Mouse (Mus musculus) limb, embryonic 11.5 days (tissue): ENCODE results near the gene Map2k2. TPM values are rescaled to one million over a fixed set of nuclear protein-coding genes. Genes with fewer than 3 reads are reported as not detected.

Source experiments
- ATAC-seq: fragments of 200-750 bp; cut with Nextera tagmentation; 2 replicates; pipeline ENCODE4 v1.8.0; 2017; ENCODE audit warnings: low read depth; ENCODE audit not compliant: insufficient number of reproducible peaks, low FRiP score, low TSS enrichment
- DNase-seq: peaks from one replicate; pipeline ENCODE4 v3.0.0-alpha.2; 2015; ENCODE audit warnings: low spot score
- H3K27ac ChIP-seq: fragments of 300-500 bp; sonication (generic); replicated peaks from 2 replicates; pipeline ENCODE4 v1.5.1; 2014; ENCODE audit warnings: low read depth, mild to moderate bottlenecking, low read length
- H3K27me3 ChIP-seq: fragments of 300-500 bp; sonication (generic); 2 replicates; pipeline ENCODE4 v1.6.1; 2014; ENCODE audit warnings: mild to moderate bottlenecking, low read length, mixed read lengths; ENCODE audit not compliant: control insufficient read depth, insufficient read depth
- H3K36me3 ChIP-seq: fragments of 300-500 bp; sonication (generic); 2 replicates; pipeline ENCODE4 v1.6.1; 2014; ENCODE audit warnings: mild to moderate bottlenecking, low read length, moderate library complexity, mixed read lengths; ENCODE audit not compliant: control insufficient read depth, insufficient read depth
- H3K4me1 ChIP-seq: fragments of 300-500 bp; sonication (generic); 2 replicates; pipeline ENCODE4 v1.6.1; 2014; ENCODE audit warnings: low read length, mixed read lengths; ENCODE audit not compliant: control insufficient read depth, insufficient read depth
- H3K4me2 ChIP-seq: fragments of 300-500 bp; sonication (generic); 2 replicates; pipeline ENCODE4 v1.6.1; 2014; ENCODE audit warnings: low read depth, mild to moderate bottlenecking, moderate library complexity; ENCODE audit not compliant: severe bottlenecking
- H3K4me3 ChIP-seq: fragments of 300-500 bp; sonication (generic); 2 replicates; pipeline ENCODE4 v1.5.1; 2014; ENCODE audit warnings: low read depth, low read length
- H3K9ac ChIP-seq: fragments of 300-500 bp; sonication (generic); 2 replicates; pipeline ENCODE4 v1.6.1; 2014; ENCODE audit warnings: mild to moderate bottlenecking, low read length
- H3K9me3 ChIP-seq: fragments of 300-500 bp; sonication (generic); 2 replicates; pipeline ENCODE4 v1.6.1; 2016; ENCODE audit warnings: low read length; ENCODE audit not compliant: control insufficient read depth
- WGBS: fragments of 180-500 bp; shearing (Covaris S2); extraction: QIAGEN DNeasy Blood & Tissue Kit; methylation state at CpG from one replicate; pipeline ENCODE4 v1.1.7; 2014; 5-methylcytosine and 5-hydroxymethylcytosine counted together
- polyA plus RNA-seq: library from polyadenylated mRNA; unstranded; fragments of >200 nt; fragmentation: Nextera tagmentation; extraction: Ambion mirVana; gene quantifications from 2 replicates; pipeline ENCODE4 v1.2.1, GENCODE M21; 2014

Map2k2 gene
- polyA plus RNA-seq, 1 experiment from 2014 or later = 230 TPM

DNA sequence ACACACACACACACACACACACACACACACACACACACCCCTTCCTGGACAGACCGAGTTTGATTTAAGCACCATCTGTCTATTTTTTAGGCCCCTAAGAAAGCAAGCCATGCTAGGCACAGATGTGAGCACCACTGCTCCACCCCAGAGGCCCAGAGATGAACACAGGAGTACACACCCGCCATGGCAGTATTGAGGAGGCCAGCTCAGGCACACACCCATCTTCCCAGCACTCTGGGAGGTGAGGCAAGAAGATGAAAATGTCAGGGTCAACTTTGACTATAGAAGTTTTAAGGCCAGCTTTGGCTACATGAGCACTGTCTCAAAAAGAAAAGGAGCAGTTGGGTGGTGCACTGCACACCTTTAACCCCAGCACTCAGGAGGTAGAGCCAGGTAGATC is 17.2 kb downstream of the Map2k2 start:
- H3K27me3 ChIP-seq = no peaks in the 10 kb centered on the region
- 75% methylated on average over 2 of the region's 2 CpGs for WGBS
- H3K4me1 ChIP-seq = no peaks in the 10 kb centered on the region
- no peak overlapping the region for H3K9ac ChIP-seq
- H3K36me3 ChIP-seq = peaks cover 29% of the 10 kb centered on the region; the same call in 1 of the 2 replicates
- no peak for ATAC-seq
- no peaks in the 10 kb centered on the region for H3K9me3 ChIP-seq
- H3K4me2 ChIP-seq = no peak overlapping the region
- no peak overlapping the region for H3K27ac ChIP-seq
- DNase-seq = no peak
- no peak overlapping the region for H3K4me3 ChIP-seq

DNA sequence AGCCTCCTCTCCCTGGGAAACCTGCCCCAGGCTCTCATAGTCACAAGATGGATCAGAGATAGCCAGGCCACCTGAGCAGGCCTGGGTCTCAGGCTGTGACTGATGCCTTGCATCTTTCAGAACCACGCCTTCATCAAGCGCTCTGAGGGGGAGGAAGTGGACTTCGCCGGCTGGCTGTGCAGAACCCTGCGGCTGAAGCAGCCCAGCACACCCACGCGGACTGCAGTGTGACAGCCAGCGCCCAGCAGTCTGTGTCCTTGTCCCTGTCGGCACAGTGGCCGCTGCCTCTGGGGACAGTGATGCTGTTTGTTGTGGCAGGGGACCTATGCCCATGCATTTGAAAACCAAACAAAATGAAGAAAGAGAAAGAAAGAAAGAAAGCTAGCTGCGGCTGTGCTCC is 17.8 kb downstream of the Map2k2 start:
- peaks cover 26% of the 10 kb centered on the region; the same call in 1 of the 2 replicates for H3K36me3 ChIP-seq
- H3K27ac ChIP-seq = no peak overlapping the region
- ATAC-seq = no peak
- H3K4me1 ChIP-seq = peaks cover 3% of the 10 kb centered on the region
- H3K4me2 ChIP-seq = no peak overlapping the region
- H3K4me3 ChIP-seq = no peak overlapping the region
- H3K9ac ChIP-seq = no peak overlapping the region
- no peak for DNase-seq
- WGBS = 89% methylated on average over 11 of the region's 11 CpGs
- no peaks in the 10 kb centered on the region for H3K9me3 ChIP-seq
- 0 out of 2 replicates have a peak, but pooled peaks cover 2% of the 10 kb centered on the region for H3K27me3 ChIP-seq

- DNase-seq = peak; percentile 43
- H3K9ac ChIP-seq = no peak overlapping the region
- peaks cover 14% of the 10 kb centered on the region for H3K4me1 ChIP-seq
- no peak overlapping the region for H3K4me3 ChIP-seq
- H3K27ac ChIP-seq = no peak overlapping the region
- H3K27me3 ChIP-seq = peaks cover 19% of the 10 kb centered on the region
- H3K4me2 ChIP-seq = peak overlapping the region; percentile 8; the same call in 1 of the 2 replicates
- no peak for ATAC-seq
- no peaks in the 10 kb centered on the region for H3K36me3 ChIP-seq
- WGBS = 2% methylated on average over 16 of the region's 16 CpGs
- no peaks in the 10 kb centered on the region for H3K9me3 ChIP-seq
These were observed 28.5 kb downstream of the Map2k2 start for GRCm38 (mm10) chr10:81134181-81134587.

DNA sequence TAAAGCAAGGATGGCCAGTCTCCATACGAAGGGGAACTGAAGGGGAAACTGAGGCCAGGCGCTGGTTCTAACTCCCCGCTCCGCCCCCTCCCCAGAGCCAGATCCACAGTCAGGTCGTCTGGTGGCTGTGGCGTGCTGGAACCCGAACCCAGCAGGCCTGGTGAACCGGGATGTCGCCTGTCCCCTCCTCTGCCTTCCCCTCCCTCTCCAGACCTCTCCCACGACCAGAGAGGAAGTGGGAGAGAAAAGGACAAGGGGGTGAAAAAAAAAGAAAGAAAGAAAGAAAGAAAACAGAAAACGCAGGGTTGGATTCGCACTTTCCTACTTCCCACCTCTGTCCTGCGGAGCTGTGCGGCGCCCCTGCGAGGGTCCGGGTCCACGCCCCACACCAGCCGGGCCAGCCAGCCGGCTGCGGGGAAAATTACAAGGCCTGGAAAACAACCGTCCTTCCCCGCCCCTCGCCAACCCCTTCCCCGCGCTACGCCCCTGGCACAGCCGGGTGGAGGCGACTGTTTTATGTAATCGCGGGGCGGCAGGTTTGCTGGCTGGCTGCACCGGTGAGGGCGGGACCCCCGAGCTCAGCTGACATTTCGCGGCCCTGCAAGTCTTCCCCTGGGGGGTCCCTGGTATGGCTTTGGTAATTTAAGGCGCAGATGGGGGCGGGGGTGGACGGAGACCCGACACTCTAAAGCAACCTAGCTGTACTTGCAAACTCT is 29.4 kb downstream of the Map2k2 start, which contains the start of gene Zbtb7a:
TSS of gene Zbtb7a (plus strand) at position 255 of the 716 bp plus-strand sequence.
- H3K4me3 ChIP-seq = peak within 1 kb of the TSS; percentile 82
- H3K9me3 ChIP-seq = no peaks in the 10 kb centered on the region
- peak within 1 kb of the TSS; percentile 94 for H3K27ac ChIP-seq
- peak within 1 kb of the TSS; percentile 94 for H3K9ac ChIP-seq
- no peaks in the 10 kb centered on the region for H3K36me3 ChIP-seq
- peak; percentile 70 for DNase-seq
- H3K4me2 ChIP-seq = peak within 1 kb of the TSS; percentile 99
- WGBS = 3% methylated on average over 41 of the region's 41 CpGs
- ATAC-seq = no peak
- peaks cover 19% of the 10 kb centered on the region for H3K27me3 ChIP-seq
- H3K4me1 ChIP-seq = peaks cover 14% of the 10 kb centered on the region

DNA sequence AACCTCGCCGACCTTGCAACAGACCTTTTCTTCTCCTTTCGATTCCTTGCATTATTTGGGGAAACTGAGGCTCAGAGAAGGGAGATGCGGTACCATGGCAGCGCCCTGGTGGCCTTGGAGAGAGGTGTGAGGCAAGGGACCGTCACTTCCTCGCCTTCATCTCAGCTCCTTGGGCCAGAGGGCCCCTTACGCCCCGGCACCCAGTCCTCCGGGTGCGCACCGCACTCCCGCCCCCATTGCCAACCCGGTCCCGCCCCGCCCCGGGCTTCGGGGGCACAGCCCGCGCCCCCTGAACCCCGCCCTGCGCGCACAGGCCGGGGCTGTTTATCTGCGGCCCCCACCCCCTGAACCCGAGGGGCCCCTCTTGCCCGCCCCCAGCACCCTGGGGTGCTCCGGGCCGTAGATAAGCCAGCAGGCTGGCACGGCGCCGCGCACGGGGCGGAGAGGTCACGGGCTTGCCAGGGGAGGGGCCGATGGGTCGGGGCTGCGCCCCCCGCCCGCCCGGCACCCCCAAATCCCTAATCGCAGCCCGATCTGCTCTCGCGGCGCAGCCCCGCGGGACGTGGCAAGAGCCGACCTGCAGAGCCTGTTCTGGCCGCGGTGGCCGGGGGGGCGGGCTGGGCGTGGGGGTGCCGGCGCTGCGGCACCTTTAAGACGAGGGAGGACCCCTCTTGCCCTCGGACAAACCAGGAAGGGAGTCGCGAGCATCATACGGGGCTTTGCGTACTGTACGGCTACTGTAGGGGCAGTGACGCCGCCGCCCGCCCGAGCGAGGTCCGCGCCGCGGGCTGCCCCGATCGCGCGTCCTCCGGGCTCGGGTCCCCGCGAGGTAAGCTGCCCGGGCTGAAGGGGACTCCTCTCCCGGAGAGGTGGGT is 30.4 kb downstream of the Map2k2 start:
- under 1% methylated on average over 71 of the region's 86 CpGs for WGBS
- Histone ChIP-seq H3K27ac (peak overlapping the region; percentile 94), H3K9me3 (no peaks in the 10 kb centered on the region), H3K4me2 (peak overlapping the region; percentile 99), H3K9ac (peak overlapping the region; percentile 94), H3K4me1 (peaks cover 24% of the 10 kb centered on the region), H3K4me3 (peak overlapping the region; percentile 82), H3K36me3 (no peaks in the 10 kb centered on the region), H3K27me3 (peaks cover 19% of the 10 kb centered on the region)
- DNase-seq (peak; percentile 78), ATAC-seq (peak; percentile 5; the same call in 1 of the 2 replicates)

DNA sequence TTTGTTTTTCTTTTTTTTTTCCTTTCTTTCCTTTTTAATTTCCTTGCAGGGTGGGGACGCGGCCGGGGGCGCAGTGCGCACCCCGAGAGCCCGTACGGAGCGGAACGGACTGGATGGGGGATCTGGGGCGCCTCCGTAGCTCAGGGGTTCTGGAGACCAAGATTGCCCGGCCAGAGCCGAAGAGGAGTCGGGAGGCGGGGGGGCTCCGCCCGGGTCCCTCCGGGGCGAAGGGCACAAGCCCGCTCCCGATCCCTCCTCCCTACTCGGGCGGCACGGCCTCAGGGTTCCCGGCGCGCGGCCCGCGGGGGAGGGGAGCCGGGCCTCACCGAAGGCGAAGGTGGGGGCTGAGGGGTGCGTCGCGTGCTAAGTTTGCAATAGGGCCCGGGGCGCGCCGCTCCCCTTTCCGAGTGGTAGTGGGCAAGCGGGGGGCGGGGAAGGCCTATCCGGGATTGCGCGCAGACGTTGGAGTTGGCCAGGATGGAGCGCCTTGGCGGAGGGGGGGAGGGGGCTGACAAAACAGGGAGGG is 31.1 kb downstream of the Map2k2 start:
- Histone ChIP-seq H3K27ac (peak overlapping the region; percentile 94), H3K27me3 (peaks cover 19% of the 10 kb centered on the region), H3K36me3 (no peaks in the 10 kb centered on the region), H3K9me3 (no peaks in the 10 kb centered on the region), H3K4me2 (peak overlapping the region; percentile 99), H3K4me3 (peak overlapping the region; percentile 82), H3K9ac (peak overlapping the region; percentile 94), H3K4me1 (peaks cover 27% of the 10 kb centered on the region)
- DNase-seq (peak; percentile 87), ATAC-seq (peak; percentile 69)
- under 1% methylated on average over 48 of the region's 50 CpGs for WGBS

DNA sequence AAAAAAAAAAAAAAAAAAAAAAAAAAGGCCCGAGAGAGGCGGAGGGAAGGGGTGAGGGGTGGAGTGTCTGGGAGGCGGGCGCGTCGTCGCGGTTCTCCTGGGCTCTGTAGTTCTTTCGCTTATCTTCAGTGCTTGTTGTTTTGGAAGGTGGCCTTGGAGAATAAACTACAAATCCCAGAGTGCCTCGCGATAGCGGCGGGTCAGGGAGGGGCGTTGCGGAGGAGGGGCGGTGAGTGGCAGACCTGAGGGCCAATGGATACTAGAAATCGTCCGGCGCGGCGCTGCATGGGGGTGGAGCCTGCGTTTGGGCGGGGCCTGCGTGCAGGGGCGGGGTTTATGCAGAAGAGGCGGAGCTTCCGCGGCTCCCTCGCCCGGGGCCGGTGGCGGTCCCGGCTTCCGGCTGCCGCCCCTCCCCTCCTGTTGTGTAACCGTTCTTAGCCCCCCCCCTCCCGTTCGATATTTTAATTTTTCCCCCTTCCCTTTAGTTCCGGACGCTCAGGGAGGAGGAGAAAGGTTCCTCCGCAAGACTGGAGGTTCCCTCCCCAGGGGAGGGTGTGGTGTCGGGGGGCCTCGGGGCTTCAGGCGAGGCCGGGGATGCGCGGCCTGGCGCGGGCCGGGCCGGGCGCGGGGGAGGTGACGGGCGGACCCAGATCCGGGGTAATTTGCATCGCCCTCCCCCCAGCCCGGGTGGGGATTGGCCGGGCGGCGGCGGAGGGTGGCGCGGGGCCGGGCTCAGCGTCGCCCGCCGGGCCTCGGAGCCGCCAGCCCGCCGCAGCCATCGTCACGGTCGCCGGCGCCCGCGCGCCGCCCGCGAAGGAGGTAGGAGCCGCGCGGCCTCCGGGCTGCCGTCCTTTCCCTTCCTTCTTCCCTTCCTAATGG is 31.8 kb downstream of the Map2k2 start:
- ATAC-seq = peak; percentile 90
- peaks cover 19% of the 10 kb centered on the region for H3K27me3 ChIP-seq
- H3K4me1 ChIP-seq = peaks cover 28% of the 10 kb centered on the region
- DNase-seq = peak; percentile 100
- H3K36me3 ChIP-seq = no peaks in the 10 kb centered on the region
- peak overlapping the region; percentile 84 for H3K27ac ChIP-seq
- peak overlapping the region; percentile 82 for H3K4me3 ChIP-seq
- H3K4me2 ChIP-seq = peak overlapping the region; percentile 99
- WGBS = under 1% methylated on average over 72 of the region's 89 CpGs
- H3K9ac ChIP-seq = peak overlapping the region; percentile 82
- no peaks in the 10 kb centered on the region for H3K9me3 ChIP-seq
